Mouse (Mus musculus): ENCODE results near the gene Nudt3.

Nudt3 gene

DNA sequence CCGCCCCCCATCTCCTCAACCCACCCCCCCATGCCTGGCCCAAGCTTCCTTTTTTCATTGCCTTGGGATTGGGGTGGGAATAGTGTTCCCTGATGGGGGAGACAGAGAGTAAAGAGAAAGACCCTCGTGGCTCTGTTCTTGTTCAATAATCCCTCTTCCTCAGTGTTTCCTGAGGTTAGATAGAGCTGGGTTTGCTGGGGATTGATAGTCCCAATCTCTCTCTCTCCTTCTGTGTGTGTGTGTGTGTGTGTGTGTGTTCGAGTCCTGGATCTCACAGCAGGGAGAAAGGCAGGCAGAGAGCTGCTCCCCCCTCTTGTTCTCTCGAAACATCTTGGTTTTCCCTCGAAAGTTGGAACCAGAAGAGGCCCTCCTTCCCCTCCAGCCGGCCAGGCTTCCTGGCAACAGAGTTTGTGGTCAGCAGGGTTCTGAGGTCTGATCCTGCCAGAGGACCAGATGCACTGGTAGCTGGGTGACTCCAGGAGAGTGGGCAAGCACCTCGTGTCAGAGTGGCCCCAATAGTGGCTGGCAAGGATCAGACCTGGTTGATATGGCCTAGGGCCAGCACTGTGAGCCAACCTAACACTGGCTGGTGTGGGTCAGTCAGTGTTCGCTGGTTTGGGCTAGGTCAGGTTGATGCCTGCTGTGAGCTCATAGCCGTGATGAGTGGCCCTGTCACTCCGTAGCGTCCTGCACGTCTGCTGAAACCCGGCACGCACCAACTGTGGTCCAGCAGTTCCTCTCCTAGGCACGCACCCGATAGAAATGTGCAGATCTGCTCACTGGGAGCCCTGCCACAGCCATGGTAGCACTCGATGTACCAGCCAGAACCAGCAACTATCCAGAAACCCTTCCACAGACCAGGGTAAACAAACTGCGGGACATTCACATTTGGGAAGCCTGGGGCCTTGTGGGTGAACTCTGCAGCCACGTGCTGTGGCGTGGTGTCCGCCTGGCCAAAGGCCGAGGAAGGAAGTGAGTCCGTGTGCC, 70.8 kb downstream of the Nudt3 start:
- in situ Hi-C loops (cut with MboI; ENCODE audit: low sequenced_read_pairs): no loop called here

- in situ Hi-C loops (cut with MboI; ENCODE audit: low sequenced_read_pairs): no loop called here
Measured at GRCm38 (mm10) chr17:27551393-27551940, 71.8 kb downstream of the Nudt3 start.

- in situ Hi-C loops (cut with MboI; ENCODE audit: low sequenced_read_pairs): no loop called here
Measured at GRCm38 (mm10) chr17:27549234-27549633, 74.1 kb downstream of the Nudt3 start.

DNA sequence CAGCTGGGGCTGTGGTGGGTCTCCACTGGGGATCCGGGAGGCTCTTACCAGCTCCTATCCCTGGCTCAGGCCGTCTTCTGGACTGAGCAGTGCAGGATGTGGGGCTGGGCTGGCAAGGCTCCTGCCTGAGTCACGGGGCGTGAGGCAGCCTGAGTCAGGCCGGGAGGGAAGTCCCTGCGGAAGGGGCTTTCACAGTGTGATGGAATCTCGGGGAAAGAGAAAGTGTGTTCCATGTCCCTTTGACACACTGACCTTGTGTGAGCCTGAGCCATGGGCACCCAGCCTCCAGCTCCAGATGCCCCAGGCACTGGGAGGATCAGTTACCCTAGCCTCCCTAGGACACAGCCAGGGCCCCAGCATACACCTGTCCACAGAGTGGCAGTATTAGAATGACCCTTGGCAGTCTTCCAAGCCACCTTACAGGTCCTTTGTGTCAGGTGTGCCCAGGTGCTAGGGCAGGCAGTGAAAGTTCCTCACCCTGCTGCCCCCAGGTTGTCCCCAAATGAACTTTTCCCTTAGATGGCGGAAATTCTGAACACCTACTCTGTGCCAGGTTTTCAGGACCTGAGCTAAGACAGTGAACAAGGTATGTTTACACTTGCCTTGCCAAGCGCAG, 75.9 kb downstream of the Nudt3 start:
- in situ Hi-C loops (cut with MboI; ENCODE audit: low sequenced_read_pairs): no loop called here

DNA sequence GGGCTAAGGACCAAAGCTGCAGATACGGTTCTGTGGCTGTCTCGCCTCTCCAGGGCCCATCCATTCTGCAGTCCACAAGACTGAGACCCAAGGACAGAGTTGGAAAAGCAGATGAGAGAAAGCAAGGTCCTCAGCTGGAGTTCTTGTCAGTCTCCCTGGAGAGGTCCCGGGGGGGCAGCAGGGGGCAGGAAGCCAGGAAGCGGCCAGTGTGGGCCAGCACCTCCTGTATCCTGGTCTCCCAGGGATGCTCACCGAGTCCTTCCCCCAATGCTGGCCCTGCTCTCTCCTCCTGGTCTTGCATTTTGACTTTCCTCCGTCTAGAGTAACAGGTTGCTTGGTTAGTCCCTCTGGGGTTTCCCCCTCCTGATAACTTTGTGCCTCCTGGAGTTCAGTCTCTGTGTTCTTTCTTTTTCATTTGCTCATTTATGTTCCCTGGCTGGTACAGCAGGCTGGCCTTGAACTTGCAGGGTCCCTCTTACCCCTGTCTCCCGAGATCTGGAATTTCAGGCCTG, 76.7 kb downstream of the Nudt3 start:
- in situ Hi-C loops (cut with MboI; ENCODE audit: low sequenced_read_pairs): no loop called here

GRCm38 (mm10) chr17:27545991-27546390, 77.3 kb downstream of the Nudt3 start:
- in situ Hi-C loops (cut with MboI; ENCODE audit: low sequenced_read_pairs): no loop called here

- in situ Hi-C loops (cut with MboI; ENCODE audit: low sequenced_read_pairs): no loop called here
Measured at GRCm38 (mm10) chr17:27544551-27544950, 78.7 kb downstream of the Nudt3 start.

DNA sequence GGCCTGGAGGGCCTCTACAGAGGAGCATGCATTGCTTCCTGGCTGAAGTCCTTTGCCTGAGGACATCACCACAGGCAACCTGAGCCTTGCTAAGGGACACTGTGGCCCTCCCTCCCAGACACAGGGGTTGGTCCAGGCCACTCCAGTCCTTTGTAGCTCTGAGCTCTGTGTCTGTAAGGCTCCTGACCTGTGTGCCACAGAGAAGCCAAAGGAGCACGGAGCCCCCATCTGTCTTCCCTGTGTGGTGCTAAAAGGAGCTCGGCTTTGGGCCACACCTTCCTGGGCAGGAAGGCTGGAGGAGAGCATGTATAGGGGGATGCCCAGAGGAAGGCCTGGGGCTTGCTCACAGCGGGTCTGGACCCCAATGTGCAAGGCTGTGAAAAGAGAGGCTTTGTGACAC, 81.3 kb downstream of the Nudt3 start:
- in situ Hi-C loops (cut with MboI; ENCODE audit: low sequenced_read_pairs): no loop called here

GRCm38 (mm10) chr17:27541261-27541660, 82.0 kb downstream of the Nudt3 start:
- in situ Hi-C loops (cut with MboI; ENCODE audit: low sequenced_read_pairs): no loop called here

GRCm38 (mm10) chr17:27534718-27535117, 88.6 kb downstream of the Nudt3 start:
- in situ Hi-C loops (cut with MboI; ENCODE audit: low sequenced_read_pairs): no loop called here

DNA sequence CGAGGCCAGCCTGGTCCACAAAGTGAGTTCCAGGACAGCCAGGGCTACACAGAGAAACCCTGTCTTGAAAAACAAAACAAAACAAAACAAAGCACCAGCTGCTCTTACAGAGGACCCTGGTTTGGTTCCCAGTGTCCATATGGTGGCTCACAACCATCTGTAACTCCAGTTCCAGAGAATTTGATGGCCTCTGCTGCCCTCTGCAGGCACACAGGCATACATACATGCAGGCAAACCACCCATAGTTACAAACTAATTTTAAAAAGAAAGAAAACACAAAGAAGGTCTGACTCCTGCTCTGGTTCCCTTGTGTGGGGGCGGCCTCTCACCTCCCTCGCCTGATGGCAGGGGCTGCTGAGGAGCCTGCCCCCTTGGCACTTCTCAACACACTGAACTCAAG, 89.9 kb downstream of the Nudt3 start:
- in situ Hi-C loops (cut with MboI; ENCODE audit: low sequenced_read_pairs): no loop called here

DNA sequence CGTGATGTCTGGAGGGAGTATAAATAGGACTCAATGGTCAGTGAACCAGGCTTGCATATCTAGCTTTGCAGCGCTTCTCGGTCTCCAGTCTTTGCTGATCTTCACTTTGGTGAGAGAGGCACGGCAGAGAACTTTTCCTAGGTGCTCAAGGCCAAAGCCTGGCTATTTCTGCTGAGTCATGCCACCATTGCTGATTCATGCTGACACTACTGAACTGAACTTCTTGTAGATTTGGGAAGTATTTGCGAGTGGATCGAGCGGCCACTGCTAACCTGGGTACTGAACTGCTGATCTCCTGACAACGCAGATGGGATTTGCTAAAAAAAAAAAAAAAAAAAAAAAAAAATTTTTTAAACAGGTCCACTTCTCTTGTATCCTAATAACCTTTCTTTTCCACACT, 91.2 kb downstream of the Nudt3 start:
- in situ Hi-C loops (cut with MboI; ENCODE audit: low sequenced_read_pairs): no loop called here
